Mouse (Mus musculus) natural killer cell, adult 2 months (primary cell): Measurements from ENCODE around the gene Kmt2a.

Experiments
- DNase-seq, 2 experiments: peaks; one replicate each; pipeline ENCODE4 v3.0.0; 2022; ENCODE audit warnings: low spot score in 2 of 2

Kmt2a gene

GRCm38 (mm10) chr9:44880309-44881081 lies 601 bp downstream of the Kmt2a start:
- peak in 1 of 2 experiments; percentile 25 for DNase-seq

DNA sequence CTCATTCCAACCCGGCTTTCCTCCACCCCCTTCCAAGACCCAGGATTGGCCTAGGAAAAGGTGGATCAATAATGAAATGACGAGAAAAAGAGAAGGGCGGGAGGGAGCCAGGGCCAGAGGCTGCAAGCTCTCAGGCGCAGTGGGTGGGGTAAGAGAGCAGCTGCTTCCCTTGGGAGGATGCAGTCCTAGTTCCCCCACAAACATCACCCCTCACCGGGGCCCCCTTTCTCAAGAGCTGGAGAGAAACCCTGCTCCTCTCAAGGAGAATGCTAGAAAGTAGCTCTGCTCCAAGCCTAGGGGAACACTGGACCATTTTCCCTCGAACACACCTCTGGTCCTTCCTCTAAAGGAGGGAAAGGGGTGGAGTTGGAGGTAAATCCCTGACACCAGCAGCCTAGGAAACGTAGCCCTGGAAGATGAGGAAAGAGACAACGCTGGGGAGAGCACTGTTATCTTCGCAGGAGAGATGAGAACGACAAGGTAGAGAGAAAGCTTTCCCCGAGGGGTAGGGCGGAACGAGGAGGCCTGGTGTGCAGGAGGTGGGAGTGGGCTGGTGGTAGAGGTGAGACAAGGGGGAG lies 1.3 kb downstream of the Kmt2a start:
- DNase-seq: no peak

- peak; percentile 52 to 62 for DNase-seq
Measured at GRCm38 (mm10) chr9:44878776-44879500, 2.2 kb downstream of the Kmt2a start.

- no peak for DNase-seq
Measured at GRCm38 (mm10) chr9:44877686-44878085, 3.4 kb downstream of the Kmt2a start.

GRCm38 (mm10) chr9:44875476-44875875 lies 5.6 kb downstream of the Kmt2a start:
- no peak for DNase-seq

GRCm38 (mm10) chr9:44874198-44874597 lies 6.9 kb downstream of the Kmt2a start:
- no peak for DNase-seq

GRCm38 (mm10) chr9:44873665-44874064 lies 7.4 kb downstream of the Kmt2a start:
- peak in 1 of 2 experiments; percentile 19 for DNase-seq

DNA sequence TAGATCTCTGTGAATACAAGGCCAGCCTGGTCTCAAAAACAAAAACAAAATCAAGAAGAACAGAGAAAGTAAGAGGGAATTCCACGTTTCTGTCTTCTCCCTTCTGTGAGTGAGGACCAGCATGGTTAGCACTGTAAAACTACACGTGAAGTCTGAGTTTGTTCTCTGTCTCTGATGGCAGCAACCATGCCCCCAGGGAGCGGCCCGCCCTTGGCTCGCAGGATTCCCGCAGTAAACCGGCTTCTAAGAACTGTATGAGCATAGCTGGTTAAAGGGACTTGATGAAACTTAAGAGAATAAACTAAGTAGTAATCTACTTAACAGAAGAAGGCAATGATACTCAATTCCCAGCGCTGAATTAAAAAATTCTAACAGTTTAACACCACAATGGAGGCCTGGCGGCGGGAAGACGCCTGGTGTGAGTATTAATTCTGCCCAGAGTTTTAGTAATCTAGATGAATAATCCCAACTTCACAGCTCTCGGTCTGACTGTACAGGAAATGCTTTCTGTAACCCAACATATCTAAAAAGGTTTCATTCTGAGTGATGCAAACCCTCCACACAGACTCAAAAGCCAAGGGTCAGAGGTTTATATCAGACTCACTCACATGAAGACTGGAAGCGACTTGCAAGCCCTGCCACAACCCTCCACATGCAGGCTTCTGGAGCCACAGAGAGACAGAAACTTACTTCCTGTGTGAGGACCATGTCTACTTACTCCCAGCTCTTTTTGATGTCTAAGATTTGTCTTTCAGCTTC lies 12.6 kb downstream of the Kmt2a start:
- DNase-seq: peak; percentile 33 to 59

GRCm38 (mm10) chr9:44867664-44868063 lies 13.4 kb downstream of the Kmt2a start:
- no peak for DNase-seq

DNA sequence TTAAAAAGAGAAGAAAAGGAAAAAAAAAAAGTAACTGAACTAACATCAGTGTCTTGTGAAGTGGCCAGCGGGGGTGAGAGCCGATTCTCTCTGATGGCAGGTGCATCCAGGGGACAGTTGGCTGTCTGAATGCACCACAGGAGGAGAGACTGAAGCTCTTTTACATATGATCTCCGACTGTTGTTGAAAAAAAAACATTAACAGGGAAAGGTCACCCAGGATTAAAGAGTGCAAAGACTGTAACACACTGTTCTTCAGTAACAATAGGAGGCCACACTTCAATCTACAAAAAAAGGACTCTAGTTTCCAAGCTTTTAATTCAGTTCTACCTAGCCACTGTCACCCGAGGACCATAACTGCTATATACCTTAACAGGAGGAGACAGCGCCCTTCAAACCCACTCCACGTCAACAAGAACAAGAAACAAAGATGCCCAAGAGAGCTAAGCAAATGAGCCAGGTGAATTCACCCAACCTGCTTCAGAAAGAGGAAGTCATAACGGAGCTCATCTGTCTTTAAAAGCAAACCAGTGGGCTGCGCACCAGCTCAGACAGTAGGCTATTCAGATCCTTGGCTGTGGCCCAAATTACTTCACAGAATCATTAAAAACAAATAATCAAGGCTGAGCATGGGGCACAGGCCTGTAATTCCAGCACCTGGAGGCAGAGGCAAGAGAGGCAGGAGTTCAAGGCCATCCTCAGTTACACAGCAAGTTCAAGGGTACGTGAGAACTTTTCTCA lies 14.4 kb downstream of the Kmt2a start:
- peak in 1 of 2 experiments; percentile 47 for DNase-seq

DNA sequence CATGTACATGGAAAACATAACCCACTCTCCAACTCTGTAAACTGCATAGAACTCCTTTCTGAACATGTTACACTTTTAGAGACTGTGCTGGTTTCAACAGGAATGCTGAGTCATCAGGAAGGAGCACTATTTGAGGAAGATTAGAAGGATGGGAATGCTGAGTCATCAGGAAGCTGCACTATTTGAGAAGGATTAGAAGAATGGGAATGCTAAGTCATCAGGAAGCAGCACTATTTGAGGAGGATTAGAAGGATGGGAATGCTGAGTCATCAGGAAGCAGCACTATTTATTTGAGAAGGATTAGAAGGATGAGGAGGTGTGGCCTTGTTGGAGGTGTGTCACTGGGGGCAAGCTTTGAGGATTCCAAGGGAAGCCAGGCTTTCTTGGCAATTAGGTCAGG lies 20.0 kb downstream of the Kmt2a start:
- DNase-seq: no peak

DNA sequence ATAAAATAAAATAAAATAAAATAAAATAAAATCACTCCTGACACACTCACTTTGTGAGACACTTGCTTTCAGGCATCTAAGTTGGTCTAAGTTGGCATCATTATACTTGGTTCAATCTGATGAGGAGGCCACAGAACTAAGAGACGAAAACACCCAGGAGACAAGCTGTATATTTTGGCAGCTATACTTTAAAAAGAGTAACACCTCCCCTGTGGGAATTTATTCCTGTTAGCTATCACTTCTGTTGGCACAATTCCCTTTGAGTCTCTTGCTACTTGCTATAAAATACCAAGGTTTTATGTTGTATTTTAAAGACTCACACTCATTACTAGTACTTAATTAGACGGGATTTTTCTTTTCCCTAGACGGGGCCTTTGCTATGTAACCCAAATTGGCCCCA lies 22.4 kb downstream of the Kmt2a start:
- no peak for DNase-seq

DNA sequence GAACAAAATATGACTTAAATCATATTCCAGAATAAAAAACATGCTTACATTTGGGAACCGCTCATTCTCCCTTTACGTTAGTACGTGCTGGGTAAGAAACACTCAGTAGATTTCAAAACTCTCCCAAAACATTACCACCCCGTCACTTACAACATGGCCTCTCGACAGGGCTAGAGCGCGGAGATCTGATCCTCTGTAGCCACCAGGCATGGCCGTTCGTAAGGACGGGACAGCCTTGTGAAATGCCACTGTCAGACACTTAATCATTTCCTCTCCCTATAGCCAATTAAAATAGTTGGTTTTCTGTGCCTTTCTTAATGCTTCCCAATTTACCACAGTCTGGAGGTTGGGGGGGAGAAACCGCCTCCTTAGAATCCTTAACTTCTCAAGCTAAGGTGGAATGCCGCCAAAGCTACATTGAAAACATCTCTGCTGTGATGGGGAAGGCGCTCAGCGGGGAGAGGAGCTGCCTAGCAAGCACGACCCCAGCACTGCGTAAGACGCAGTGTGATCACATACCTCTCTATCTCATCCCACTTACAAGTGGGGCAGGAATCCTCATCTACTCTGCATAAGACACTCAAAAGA lies 23.6 kb downstream of the Kmt2a start:
- DNase-seq: no peak

- DNase-seq: no peak
Measured at GRCm38 (mm10) chr9:44855153-44855552, 25.9 kb downstream of the Kmt2a start.

GRCm38 (mm10) chr9:44847446-44847845 lies 33.6 kb downstream of the Kmt2a start:
- no peak for DNase-seq

DNA sequence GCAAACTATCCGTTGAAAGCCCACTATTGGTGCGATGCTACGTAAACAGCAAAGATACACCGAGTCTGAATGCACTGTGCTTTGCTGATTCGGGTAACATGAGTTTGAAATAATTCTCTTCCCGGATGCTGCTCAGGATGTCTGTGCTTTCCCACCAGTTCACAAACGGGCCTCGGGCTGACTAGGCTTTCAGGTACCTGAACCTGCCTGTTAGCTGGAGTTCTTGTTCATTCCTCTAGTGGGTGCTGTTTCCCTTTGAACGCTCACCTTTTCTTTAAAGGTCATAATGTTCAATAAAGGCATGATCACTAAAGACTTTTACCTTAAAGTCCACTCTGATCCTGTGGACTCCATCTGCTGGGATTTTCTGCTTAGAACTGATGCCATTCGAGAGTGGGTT lies 39.9 kb downstream of the Kmt2a start:
- DNase-seq: peak; percentile 45 to 55

GRCm38 (mm10) chr9:44836439-44836838 lies 44.7 kb downstream of the Kmt2a start:
- peak; percentile 64 to 79 for DNase-seq

GRCm38 (mm10) chr9:44832356-44832755 lies 48.7 kb downstream of the Kmt2a start:
- no peak for DNase-seq

GRCm38 (mm10) chr9:44830506-44830905 lies 50.6 kb downstream of the Kmt2a start:
- DNase-seq: no peak

GRCm38 (mm10) chr9:44828944-44829343 lies 52.2 kb downstream of the Kmt2a start:
- DNase-seq: no peak

DNA sequence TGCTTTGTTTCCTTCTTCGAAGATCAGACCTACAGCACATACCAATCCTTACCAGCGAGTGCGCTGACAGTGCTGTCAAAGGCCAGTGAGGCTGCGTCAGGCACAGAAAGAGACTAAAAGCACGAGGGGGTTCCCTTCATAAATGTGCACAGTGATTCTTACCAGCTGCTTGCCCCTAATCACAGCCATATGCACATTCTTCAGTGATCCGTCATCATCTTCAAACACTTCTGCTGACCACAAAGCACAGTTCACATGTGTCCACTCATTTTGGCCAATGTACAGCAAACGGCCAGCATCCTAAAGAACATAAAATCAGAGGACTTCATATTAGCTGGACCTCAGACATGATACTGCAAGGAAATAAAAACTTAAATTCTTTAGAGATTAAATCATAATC lies 54.4 kb downstream of the Kmt2a start:
- no peak for DNase-seq
